Mouse (Mus musculus) olfactory bulb, adult 2 months (tissue): ENCODE data around the gene Sema4d.

ENCODE experiments used
- CTCF ChIP-seq: fragments of 200-500 bp; IDR thresholded peaks from 2 replicates; pipeline ENCODE4 v1.5.1; 2012; ENCODE audit warnings: low read depth, mild to moderate bottlenecking, low read length, moderate library complexity; ENCODE audit not compliant: insufficient read depth
- POLR2A ChIP-seq: fragments of 200-500 bp; IDR thresholded peaks from 2 replicates; pipeline ENCODE4 v1.6.1; 2012; ENCODE audit warnings: mild to moderate bottlenecking, low read depth, low read length, moderate library complexity; ENCODE audit not compliant: insufficient read depth

- no peak for TF ChIP-seq POLR2A
- no peak for TF ChIP-seq CTCF
Measured at GRCm38 (mm10) chr13:51778351-51778982, 15.1 kb downstream of the Sema4d start.
